ENCODE assay signal across 9 mouse cellular contexts in the genomic region with DNA sequence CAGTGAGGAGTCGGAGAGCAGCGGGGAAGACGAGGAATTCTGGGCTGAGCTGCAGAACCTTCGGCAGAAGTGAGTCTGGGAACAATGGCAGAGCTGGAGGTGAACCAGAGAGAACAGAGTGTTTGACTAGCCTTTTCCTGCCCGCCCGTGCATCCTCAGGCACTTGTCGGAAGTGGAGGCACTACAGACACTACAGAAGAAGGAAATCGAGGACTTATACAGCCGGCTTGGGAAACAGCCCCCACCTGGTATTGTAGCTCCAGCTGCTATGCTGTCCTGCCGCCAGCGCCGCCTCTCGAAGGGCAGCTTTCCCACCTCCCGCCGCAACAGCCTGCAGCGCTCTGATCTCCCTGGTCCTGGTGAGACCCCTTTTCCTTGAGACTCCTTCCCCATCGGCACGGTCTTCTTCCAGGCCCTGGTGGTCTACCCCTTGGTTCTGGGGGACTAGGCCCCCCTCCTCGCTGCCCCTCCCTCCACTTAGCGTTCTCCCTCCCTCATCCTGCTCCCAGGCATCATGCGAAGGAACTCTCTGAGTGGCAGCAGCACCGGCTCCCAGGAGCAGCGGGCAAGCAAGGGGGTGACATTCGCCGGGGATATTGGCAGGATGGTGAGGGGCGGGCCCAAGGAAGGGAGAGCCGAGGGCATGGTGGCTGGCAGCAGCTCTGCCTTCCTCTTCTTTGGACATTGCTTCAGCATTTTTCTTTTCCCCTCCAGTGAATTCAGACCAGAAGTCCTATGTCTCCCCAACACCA. TPM values are rescaled to one million over a fixed set of nuclear protein-coding genes. Genes with fewer than 3 reads are reported as not detected.
DNase-seq lines count a peak whose midpoint lies in the region; ATAC-seq and TF ChIP-seq lines count a peak whose summit lies in the region.
"Had no signal": no experiment of that assay in that cellular context is flagged by ENCODE, and none has a peak within 500 bp of the region (broad histone marks: within the 10 kb centered on the region; RNA-seq: fewer than 3 reads in every experiment).

No protein-coding gene starts in this region.

- no peak for TF ChIP-seq EP300 in CH12.LX (IDR thresholded peaks at IDR 0.05; ENCODE audit: low read length)

- WGBS in heart, embryonic 10.5 days = 34% methylated on average over 27 of the region's 27 CpGs
- WGBS in forebrain, embryonic 14.5 days = 28% methylated on average over 27 of the region's 27 CpGs
- 67% methylated on average over 27 of the region's 27 CpGs for WGBS in liver, embryonic 15.5 days (ENCODE audit: insufficient replicate concordance)

- TF ChIP-seq CTCF in CH12.LX (conservative IDR thresholded peaks at IDR 0.05 in 1 of 2, IDR thresholded peaks at IDR 0.05 in 1 of 2; ENCODE audit: low read depth in 2 of 2, low read length in 2 of 2) = no peak

- no peak overlapping the region for H3K4me2 ChIP-seq in CH12.LX (ENCODE audit: insufficient read depth, low read depth, poor library complexity, severe bottlenecking)
- peak overlapping the region; percentile 19; the same call in 1 of the 2 replicates for H3K4me2 ChIP-seq in forebrain, embryonic 14.5 days (ENCODE audit: low read length)
- H3K4me2 ChIP-seq in liver, embryonic 15.5 days = peak overlapping the region; percentile 83; the same call in 1 of the 2 replicates

- peak overlapping the region; percentile 53 for H3K27ac ChIP-seq in heart, embryonic 10.5 days
- no peak overlapping the region for H3K27ac ChIP-seq in CH12.LX (ENCODE audit: insufficient read depth, low read depth)
- no peak overlapping the region for H3K27ac ChIP-seq in forebrain, embryonic 14.5 days (ENCODE audit: low read depth, low read length)
- H3K27ac ChIP-seq in liver, embryonic 15.5 days (replicated peaks) = no peak overlapping the region

- dilution Hi-C loops in CH12.LX (cut with MboI; ENCODE audit: extremely low pct_ligation_motif_present, extremely low pct_unique_long_range_greater_than_20kb, low sequenced_read_pairs) = no loop called here

- H3K79me2 ChIP-seq in CH12.LX (replicated peaks; ENCODE audit: control insufficient read depth, extremely low read depth, insufficient read depth, poor library complexity, severe bottlenecking) = no peaks in the 10 kb centered on the region; the same call in 1 of the 2 replicates

- TF ChIP-seq POLR2A in CH12.LX (IDR thresholded peaks at IDR 0.05; ENCODE audit: low read depth, low read length) = 0 out of 2 replicates have a peak, but pooled peaks have one; percentile 10

- peaks cover 22% of the 10 kb centered on the region for H3K27me3 ChIP-seq in heart, embryonic 10.5 days (ENCODE audit: insufficient read depth, poor library complexity, severe bottlenecking)
- H3K27me3 ChIP-seq in CH12.LX (replicated peaks) = no peaks in the 10 kb centered on the region
- no peaks in the 10 kb centered on the region for H3K27me3 ChIP-seq in forebrain, embryonic 14.5 days (replicated peaks; ENCODE audit: control insufficient read depth, insufficient read depth, low read length)
- 0 out of 2 replicates have a peak, but pooled peaks cover 12% of the 10 kb centered on the region for H3K27me3 ChIP-seq in liver, embryonic 15.5 days

- H3K9me3 ChIP-seq in heart, embryonic 10.5 days = no peaks in the 10 kb centered on the region
- no peaks in the 10 kb centered on the region for H3K9me3 ChIP-seq in CH12.LX (replicated peaks; ENCODE audit: low read length)
- no peaks in the 10 kb centered on the region for H3K9me3 ChIP-seq in forebrain, embryonic 14.5 days (replicated peaks; ENCODE audit: control insufficient read depth, low read length)
- H3K9me3 ChIP-seq in liver, embryonic 15.5 days (replicated peaks) = no peaks in the 10 kb centered on the region

- in situ Hi-C loops in CH12.LX (cut with MboI; ENCODE audit: low pct_ligation_motif_present, low pct_unique_long_range_greater_than_20kb, low sequenced_read_pairs) = no loop called here

- no peak for TF ChIP-seq RAD21 in CH12.LX (IDR thresholded peaks at IDR 0.05; ENCODE audit: low read depth, low read length)

- H3K4me1 ChIP-seq in heart, embryonic 10.5 days = peaks cover 41% of the 10 kb centered on the region
- H3K4me1 ChIP-seq in CH12.LX (ENCODE audit: control insufficient read depth in 1 of 2, insufficient read depth in 2 of 2) = peaks cover 13 to 42% of the 10 kb centered on the region in 2 experiments
- peaks cover 23% of the 10 kb centered on the region for H3K4me1 ChIP-seq in forebrain, embryonic 14.5 days (ENCODE audit: control insufficient read depth, insufficient read depth, low read length)
- peaks cover 38% of the 10 kb centered on the region for H3K4me1 ChIP-seq in liver, embryonic 15.5 days (replicated peaks)

- no peak overlapping the region for H3K9ac ChIP-seq in CH12.LX (ENCODE audit: insufficient read depth, low read depth)
- 0 out of 2 replicates have a peak overlapping the region, but pooled peaks have one; percentile 14 for H3K9ac ChIP-seq in forebrain, embryonic 14.5 days (ENCODE audit: low read length)
- no peak overlapping the region for H3K9ac ChIP-seq in liver, embryonic 15.5 days

- peaks cover 22% of the 10 kb centered on the region for H3K36me3 ChIP-seq in heart, embryonic 10.5 days
- peaks cover 14 to 42% of the 10 kb centered on the region in 2 experiments for H3K36me3 ChIP-seq in CH12.LX (replicated peaks in 1 of 2; ENCODE audit: control insufficient read depth in 1 of 2, insufficient read depth in 1 of 2, low read length in 1 of 2)
- 0 out of 2 replicates have a peak, but pooled peaks cover 2% of the 10 kb centered on the region for H3K36me3 ChIP-seq in forebrain, embryonic 14.5 days (ENCODE audit: control insufficient read depth, insufficient read depth, low read length)
- H3K36me3 ChIP-seq in liver, embryonic 15.5 days (replicated peaks) = peaks cover 16% of the 10 kb centered on the region

- H3K4me3 ChIP-seq in heart, embryonic 10.5 days = peak overlapping the region; percentile 25
- H3K4me3 ChIP-seq in CH12.LX (replicated peaks in 1 of 3; ENCODE audit: low read depth in 2 of 3, low read length in 2 of 3, poor library complexity in 1 of 3) = no peak overlapping the region
- no peak overlapping the region for H3K4me3 ChIP-seq in forebrain, embryonic 14.5 days (ENCODE audit: low read depth, low read length)
- H3K4me3 ChIP-seq in liver, embryonic 15.5 days (replicated peaks) = no peak overlapping the region

- ATAC-seq in forebrain, embryonic 14.5 days = no peak
- ATAC-seq in liver, embryonic 15.5 days (ENCODE audit: insufficient read depth) = no peak

- DNase-seq in heart, embryonic 10.5 days (ENCODE audit: low spot score) = no peak
- DNase-seq in heart, adult 8-10 months (ENCODE audit: low spot score) = no peak
- no peak for DNase-seq in CH12.LX (ENCODE audit: extremely low read depth)
- no peak for DNase-seq in forebrain, embryonic 14.5 days (ENCODE audit: low spot score)
- DNase-seq in right cerebral cortex, postnatal 10 days (ENCODE audit: low spot score in 2 of 2) = no peak
- DNase-seq in spleen, postnatal 14 days (ENCODE audit: low spot score in 2 of 2) = no peak
- DNase-seq in cerebellum, adult 9-11 months = no peak

TF ChIP-seq in CH12.LX, 34 proteins besides CTCF, POLR2A, EP300 and RAD21 (continues in another document):
- TF ChIP-seq JUND (conservative IDR thresholded peaks at IDR 0.05; ENCODE audit: low read depth, low read length) (no peak), ETS1 (conservative IDR thresholded peaks at IDR 0.05; ENCODE audit: low read depth, low read length) (no peak), HCFC1 (IDR thresholded peaks at IDR 0.05; ENCODE audit: low read depth, low read length) (no peak)

RNA-seq across cellular contexts. Expression of gene Cntd1, which starts 2.3 kb away (rescaled TPM):
- 0.79 and 1.6 TPM in 2 replicates for polyA plus RNA-seq in heart, embryonic 10.5 days (2016; fragmentation: Nextera tagmentation; extraction: Ambion mirVana)
- total RNA-seq in heart, adult 8-10 months (2022) = under 1 TPM in 3 of 4 experiments, not detected in 1; 0.14 to 0.29 (median 0.22) TPM
- total RNA-seq in CH12.LX (2012; rRNA removed) = 2.5 and 3.4 TPM in 2 replicates
- 0.65 and 0.98 TPM in 2 replicates for total RNA-seq in CH12.LX (2014; rRNA removed)
- polyA plus RNA-seq in CH12.LX (2012; ENCODE audit: insufficient read length, low read depth) = 0.85 and 0.96 TPM in 2 replicates
- 0.76 and 1.3 TPM in 2 replicates for polyA plus RNA-seq in forebrain, embryonic 14.5 days (2014; fragmentation: Nextera tagmentation; extraction: Ambion mirVana)
- 0.67 TPM in 2 replicates for polyA plus RNA-seq in liver, embryonic 15.5 days (2015; fragmentation: Nextera tagmentation; extraction: Ambion mirVana)

RNA-seq across cellular contexts. Expression of gene Coa3, which starts 2.4 kb away (rescaled TPM):
- polyA plus RNA-seq in heart, embryonic 10.5 days (2016; fragmentation: Nextera tagmentation; extraction: Ambion mirVana) = 189 and 198 TPM in 2 replicates
- 100 to 1,000 TPM in 2 of 4 experiments, 10 to 100 TPM in 2; 93.0 to 105 (median 98.0) TPM for total RNA-seq in heart, adult 8-10 months (2022)
- total RNA-seq in CH12.LX (2012; rRNA removed) (285 TPM in 2 replicates), CH12.LX (2014; rRNA removed) (177 and 179 TPM in 2 replicates)
- polyA plus RNA-seq in CH12.LX (2012; ENCODE audit: insufficient read length, low read depth) = 113 and 117 TPM in 2 replicates
- 237 and 260 TPM in 2 replicates for polyA plus RNA-seq in forebrain, embryonic 14.5 days (2014; fragmentation: Nextera tagmentation; extraction: Ambion mirVana)
- 80.5 and 87.1 TPM in 2 replicates for polyA plus RNA-seq in liver, embryonic 15.5 days (2015; fragmentation: Nextera tagmentation; extraction: Ambion mirVana)

RNA-seq across cellular contexts. Expression of gene Wnk4, which starts 16.1 kb away (rescaled TPM):
- polyA plus RNA-seq in heart, embryonic 10.5 days (2016; fragmentation: Nextera tagmentation; extraction: Ambion mirVana) = 13.9 and 14.8 TPM in 2 replicates
- total RNA-seq in heart, adult 8-10 months (2022) = 10 to 100 TPM in 3 of 4 experiments, 1 to 10 TPM in 1; 7.6 to 16.6 (median 14.2) TPM
- 0.85 and 1.2 TPM in 2 replicates for total RNA-seq in CH12.LX (2012; rRNA removed)
- total RNA-seq in CH12.LX (2014; rRNA removed) = 0.62 and 0.90 TPM in 2 replicates
- 5.4 and 7.8 TPM in 2 replicates for polyA plus RNA-seq in CH12.LX (2012; ENCODE audit: insufficient read length, low read depth)
- 3.0 and 3.4 TPM in 2 replicates for polyA plus RNA-seq in forebrain, embryonic 14.5 days (2014; fragmentation: Nextera tagmentation; extraction: Ambion mirVana)
- polyA plus RNA-seq in liver, embryonic 15.5 days (2015; fragmentation: Nextera tagmentation; extraction: Ambion mirVana) = 5.1 and 6.7 TPM in 2 replicates
- total RNA-seq: hematopoietic stem cell, adult 5-6 weeks had no signal

RNA-seq across cellular contexts. Expression of gene Vps25, which starts 23.0 kb away (rescaled TPM):
- polyA plus RNA-seq in heart, embryonic 10.5 days (2016; fragmentation: Nextera tagmentation; extraction: Ambion mirVana) = 130 and 137 TPM in 2 replicates
- total RNA-seq in heart, adult 8-10 months (2022) = 100 to 1,000 TPM in 3 of 4 experiments, 10 to 100 TPM in 1; 88.4 to 109 (median 104) TPM
- total RNA-seq in CH12.LX (2012; rRNA removed) = 102 and 132 TPM in 2 replicates
- 97.7 and 105 TPM in 2 replicates for total RNA-seq in CH12.LX (2014; rRNA removed)
- polyA plus RNA-seq in CH12.LX (2012; ENCODE audit: insufficient read length, low read depth) = 210 and 211 TPM in 2 replicates
- 110 and 118 TPM in 2 replicates for polyA plus RNA-seq in forebrain, embryonic 14.5 days (2014; fragmentation: Nextera tagmentation; extraction: Ambion mirVana)
- 77.2 and 81.7 TPM in 2 replicates for polyA plus RNA-seq in liver, embryonic 15.5 days (2015; fragmentation: Nextera tagmentation; extraction: Ambion mirVana)

RNA-seq across cellular contexts. Expression of gene Becn1, which starts 25.6 kb away (rescaled TPM):
- polyA plus RNA-seq in heart, embryonic 10.5 days (2016; fragmentation: Nextera tagmentation; extraction: Ambion mirVana) = 148 and 165 TPM in 2 replicates
- total RNA-seq in heart, adult 8-10 months (2022) = 100 to 1,000 TPM in 2 of 4 experiments, 10 to 100 TPM in 2; 78.6 to 116 (median 100) TPM
- total RNA-seq in CH12.LX (2012; rRNA removed) = 280 and 282 TPM in 2 replicates
- 207 and 224 TPM in 2 replicates for total RNA-seq in CH12.LX (2014; rRNA removed)
- 177 and 237 TPM in 2 replicates for polyA plus RNA-seq in CH12.LX (2012; ENCODE audit: insufficient read length, low read depth)
- 172 and 177 TPM in 2 replicates for polyA plus RNA-seq in forebrain, embryonic 14.5 days (2014; fragmentation: Nextera tagmentation; extraction: Ambion mirVana)
- polyA plus RNA-seq in liver, embryonic 15.5 days (2015; fragmentation: Nextera tagmentation; extraction: Ambion mirVana) = 94.0 and 97.1 TPM in 2 replicates
